Mouse (Mus musculus): Measurements from ENCODE around the gene Fbp1. TPM values are rescaled to one million over a fixed set of nuclear protein-coding genes. Genes with fewer than 3 reads are reported as not detected.
A peak's percentile ranks its signal among the peaks of the same experiment; 100 is the strongest.
"Not testable (repeated sequence)": the region's sequence is repeated elsewhere in the genome, so short reads cannot be mapped to it uniquely, and the experiment has no call there.

Gene Fbp1
- polyA plus RNA-seq, 1 experiment from 2014 or later, result not detected

- WGBS, result 36% methylated on average over 25 of the region's 25 CpGs
- H3K27ac ChIP-seq (ENCODE audit: low read depth, low read length), result no peak overlapping the region
- H3K9ac ChIP-seq (ENCODE audit: low read length), result no peak overlapping the region
Observed at GRCm38 (mm10) chr13:62855396-62856304, 32.4 kb downstream of the Fbp1 start.

GRCm38 (mm10) chr13:62854666-62855065 lies 33.4 kb downstream of the Fbp1 start:
- DNase-seq (ENCODE audit: low spot score) (peak; percentile 84), ATAC-seq (replicated peaks; ENCODE audit: low FRiP score) (0 out of 2 replicates have a peak, but pooled peaks have one; percentile 33)
- no peaks in the 10 kb centered on the region for H3K27me3 ChIP-seq (ENCODE audit: control insufficient read depth, insufficient read depth, low read length)
- no peak overlapping the region for H3K4me3 ChIP-seq (ENCODE audit: low read depth, low read length)
- H3K4me1 ChIP-seq (replicated peaks; ENCODE audit: control insufficient read depth, insufficient read depth, low read length), result no peaks in the 10 kb centered on the region
- no peaks in the 10 kb centered on the region for H3K9me3 ChIP-seq (ENCODE audit: control insufficient read depth, low read length)
- WGBS, result 15% methylated on average over 15 of the region's 15 CpGs
- no peaks in the 10 kb centered on the region for H3K36me3 ChIP-seq (ENCODE audit: control insufficient read depth, insufficient read depth, low read length)
- no peak overlapping the region for H3K9ac ChIP-seq (ENCODE audit: low read length)
- H3K4me2 ChIP-seq (ENCODE audit: low read depth, low read length, severe bottlenecking), result no peak overlapping the region
- H3K27ac ChIP-seq (ENCODE audit: low read depth, low read length), result no peak overlapping the region

More at GRCm38 (mm10) chr13:62855396-62856304, 32.4 kb downstream of the Fbp1 start:
- H3K4me2 ChIP-seq (ENCODE audit: low read depth, low read length, severe bottlenecking), result peak overlapping the region; percentile 50
- DNase-seq (ENCODE audit: low spot score), result no peak
- H3K4me1 ChIP-seq (replicated peaks; ENCODE audit: control insufficient read depth, insufficient read depth, low read length), result no peaks in the 10 kb centered on the region
- H3K27me3 ChIP-seq (ENCODE audit: control insufficient read depth, insufficient read depth, low read length), result no peaks in the 10 kb centered on the region
- peak overlapping the region; percentile 15 for H3K4me3 ChIP-seq (ENCODE audit: low read depth, low read length)
- H3K9me3 ChIP-seq (ENCODE audit: control insufficient read depth, low read length), result no peaks in the 10 kb centered on the region
- ATAC-seq (replicated peaks; ENCODE audit: low FRiP score), result peak; percentile 51; the same call in 1 of the 2 replicates
- no peaks in the 10 kb centered on the region for H3K36me3 ChIP-seq (ENCODE audit: control insufficient read depth, insufficient read depth, low read length)

- H3K27ac ChIP-seq (ENCODE audit: low read depth, low read length), result no peak overlapping the region
- 39% methylated on average over 4 of the region's 4 CpGs for WGBS
- no peaks in the 10 kb centered on the region for H3K27me3 ChIP-seq (ENCODE audit: control insufficient read depth, insufficient read depth, low read length)
- no peaks in the 10 kb centered on the region for H3K4me1 ChIP-seq (replicated peaks; ENCODE audit: control insufficient read depth, insufficient read depth, low read length)
- ATAC-seq (replicated peaks; ENCODE audit: low FRiP score) (no peak), DNase-seq (ENCODE audit: low spot score) (no peak)
- H3K9ac ChIP-seq (ENCODE audit: low read length), result no peak overlapping the region
- no peak overlapping the region for H3K4me2 ChIP-seq (ENCODE audit: low read depth, low read length, severe bottlenecking)
- H3K36me3 ChIP-seq (ENCODE audit: control insufficient read depth, insufficient read depth, low read length), result no peaks in the 10 kb centered on the region
- no peaks in the 10 kb centered on the region for H3K9me3 ChIP-seq (ENCODE audit: control insufficient read depth, low read length)
- no peak overlapping the region for H3K4me3 ChIP-seq (ENCODE audit: low read depth, low read length)
Observed at GRCm38 (mm10) chr13:62833341-62833740, 54.7 kb downstream of the Fbp1 start.

GRCm38 (mm10) chr13:62832239-62832638 lies 55.8 kb downstream of the Fbp1 start:
- Histone ChIP-seq H3K36me3 (ENCODE audit: control insufficient read depth, insufficient read depth, low read length) (no peaks in the 10 kb centered on the region), H3K27ac (ENCODE audit: low read depth, low read length) (no peak overlapping the region), H3K9me3 (ENCODE audit: control insufficient read depth, low read length) (no peaks in the 10 kb centered on the region), H3K4me1 (replicated peaks; ENCODE audit: control insufficient read depth, insufficient read depth, low read length) (no peaks in the 10 kb centered on the region), H3K27me3 (ENCODE audit: control insufficient read depth, insufficient read depth, low read length) (no peaks in the 10 kb centered on the region), H3K4me3 (ENCODE audit: low read depth, low read length) (no peak overlapping the region), H3K4me2 (ENCODE audit: low read depth, low read length, severe bottlenecking) (no peak overlapping the region), H3K9ac (ENCODE audit: low read length) (no peak overlapping the region)
- no peak for ATAC-seq (replicated peaks; ENCODE audit: low FRiP score)
- DNase-seq (ENCODE audit: low spot score), result no peak
- 90% methylated on average over 2 of the region's 2 CpGs for WGBS

- 76% methylated on average over 3 of the region's 3 CpGs for WGBS
- H3K9me3 ChIP-seq (ENCODE audit: control insufficient read depth, low read length), result not testable (repeated sequence)
Observed at GRCm38 (mm10) chr13:62815705-62816104, 72.4 kb downstream of the Fbp1 start.

More at GRCm38 (mm10) chr13:62815705-62816104, 72.4 kb downstream of the Fbp1 start:
- ATAC-seq (replicated peaks; ENCODE audit: low FRiP score); H3K36me3 ChIP-seq (ENCODE audit: control insufficient read depth, insufficient read depth, low read length); H3K4me2 ChIP-seq (ENCODE audit: low read depth, low read length, severe bottlenecking); DNase-seq (ENCODE audit: low spot score); H3K27ac ChIP-seq (ENCODE audit: low read depth, low read length); H3K9ac ChIP-seq (ENCODE audit: low read length); H3K4me1 ChIP-seq (replicated peaks; ENCODE audit: control insufficient read depth, insufficient read depth, low read length); H3K27me3 ChIP-seq (ENCODE audit: control insufficient read depth, insufficient read depth, low read length); H3K4me3 ChIP-seq (ENCODE audit: low read depth, low read length): not testable (repeated sequence)

Other genes with a start within 250 kb of the Fbp1 start
- 31.7 and 36.2 TPM in 2 replicates for gene Platr25, start 127.6 kb downstream of the Fbp1 start, polyA plus RNA-seq (2014; fragmentation: Nextera tagmentation; extraction: Ambion mirVana)
- gene Gm5141, start 102.5 kb downstream of the Fbp1 start, polyA plus RNA-seq (2014; fragmentation: Nextera tagmentation; extraction: Ambion mirVana), result 11.7 and 13.1 TPM in 2 replicates
- not detected in 2 replicates for gene Fbp2, start 29.9 kb downstream of the Fbp1 start, polyA plus RNA-seq (2014; fragmentation: Nextera tagmentation; extraction: Ambion mirVana)
- gene 2010111I01Rik, start 76.6 kb upstream of the Fbp1 start, polyA plus RNA-seq (2014; fragmentation: Nextera tagmentation; extraction: Ambion mirVana), result 36.1 and 38.9 TPM in 2 replicates